Mouse (Mus musculus) hindbrain, postnatal 0 days (tissue): ENCODE results near the gene Slc35g3. TPM values are rescaled to one million over a fixed set of nuclear protein-coding genes. Genes with fewer than 3 reads are reported as not detected.

Experiments used
- ATAC-seq: fragments of 200-750 bp; cut with Nextera tagmentation; 2 replicates; pipeline ENCODE4 v1.8.0; 2017; ENCODE audit warnings: mild to moderate bottlenecking, moderate TSS enrichment, moderate library complexity
- DNase-seq: peaks from one replicate; pipeline ENCODE4 v3.0.0-alpha.2; 2015; ENCODE audit warnings: low spot score
- H3K27ac ChIP-seq: fragments of 300-500 bp; sonication (generic); 2 replicates; pipeline ENCODE4 v1.5.1; 2014; ENCODE audit warnings: mild to moderate bottlenecking
- H3K27me3 ChIP-seq: fragments of 300-500 bp; sonication (generic); 2 replicates; pipeline ENCODE4 v1.6.1; 2014; ENCODE audit warnings: low read length, mixed read lengths; ENCODE audit not compliant: insufficient read depth
- H3K36me3 ChIP-seq: fragments of 300-500 bp; sonication (generic); 2 replicates; pipeline ENCODE4 v1.6.1; 2014; ENCODE audit warnings: low read length, mixed read lengths; ENCODE audit not compliant: insufficient read depth
- H3K4me1 ChIP-seq: fragments of 300-500 bp; sonication (generic); 2 replicates; pipeline ENCODE4 v1.6.1; 2014; ENCODE audit warnings: antibody characterized with exemption, low read length, mixed read lengths; ENCODE audit not compliant: insufficient read depth
- H3K4me2 ChIP-seq: fragments of 300-500 bp; sonication (generic); 2 replicates; pipeline ENCODE4 v1.6.1; 2014; ENCODE audit warnings: low read depth, mild to moderate bottlenecking, low read length, moderate library complexity, mixed read lengths
- H3K4me3 ChIP-seq: fragments of 300-500 bp; sonication (generic); 2 replicates; pipeline ENCODE4 v1.5.1; 2014; ENCODE audit warnings: low read length
- H3K9ac ChIP-seq: fragments of 300-500 bp; sonication (generic); replicated peaks from 2 replicates; pipeline ENCODE4 v1.6.1; 2014; ENCODE audit warnings: mild to moderate bottlenecking, low read length, moderate library complexity, mixed read lengths
- H3K9me3 ChIP-seq: fragments of 300-500 bp; sonication (generic); 2 replicates; pipeline ENCODE4 v1.6.1; 2016; ENCODE audit warnings: low read length, mixed read lengths
- CTCF ChIP-seq: IDR thresholded peaks from 2 replicates; pipeline ENCODE4 v1.5.1; 2016; ENCODE audit warnings: antibody characterized with exemption, control low read depth, low read depth
- WGBS: fragments of 180-500 bp; shearing (Covaris S2); extraction: QIAGEN DNeasy Blood & Tissue Kit; methylation state at CpG from one replicate; pipeline ENCODE4 v1.1.7; 2014; 5-methylcytosine and 5-hydroxymethylcytosine counted together
- polyA plus RNA-seq: library from polyadenylated mRNA; unstranded; fragments of >200 nt; fragmentation: Nextera tagmentation; extraction: Ambion mirVana; gene quantifications from 2 replicates; pipeline ENCODE4 v1.2.1, GENCODE M21; 2015
- total RNA-seq: library from RNA; depleted of rRNA; stranded (reverse); fragments of >200 nt; gene quantifications from 2 replicates; pipeline ENCODE4 v1.2.3, GENCODE M21; 2014; rRNA removed

The Slc35g3 gene
- 0.72 TPM in 1 of 2 replicates, not detected in the other for total RNA-seq
- polyA plus RNA-seq, result 0.11 and 0.15 TPM in 2 replicates

GRCm38 (mm10) chr11:69761868-69762267, at the start of gene Slc35g3:
Gene Slc35g3 (minus strand): TSS chr11:69761968.
- H3K9ac ChIP-seq, result no peak within 1 kb of the TSS
- WGBS, result 69% methylated on average over 1 of the region's 1 CpGs
- H3K9me3 ChIP-seq, result no peaks in the 10 kb centered on the region
- no peak for TF ChIP-seq CTCF
- no peak within 1 kb of the TSS for H3K4me3 ChIP-seq
- DNase-seq, result no peak
- H3K27ac ChIP-seq, result peak within 1 kb of the TSS; percentile 99
- no peak within 1 kb of the TSS for H3K4me2 ChIP-seq
- no peaks in the 10 kb centered on the region for H3K36me3 ChIP-seq
- no peaks in the 10 kb centered on the region for H3K27me3 ChIP-seq
- no peak for ATAC-seq
- H3K4me1 ChIP-seq, result peaks cover 20% of the 10 kb centered on the region

GRCm38 (mm10) chr11:69810280-69810679, 48.5 kb upstream of the Slc35g3 start:
- ATAC-seq (no peak), DNase-seq (no peak)
- H3K27me3 ChIP-seq, result peaks cover 10% of the 10 kb centered on the region; the same call in 1 of the 2 replicates
- no peak overlapping the region for H3K9ac ChIP-seq
- no peak overlapping the region for H3K4me2 ChIP-seq
- TF ChIP-seq CTCF, result no peak
- H3K36me3 ChIP-seq, result no peaks in the 10 kb centered on the region
- H3K27ac ChIP-seq, result no peak overlapping the region
- no peaks in the 10 kb centered on the region for H3K9me3 ChIP-seq
- no peak overlapping the region for H3K4me3 ChIP-seq
- H3K4me1 ChIP-seq, result no peaks in the 10 kb centered on the region

GRCm38 (mm10) chr11:69807641-69808040, 45.9 kb upstream of the Slc35g3 start:
- WGBS, result 82% methylated on average over 2 of the region's 2 CpGs
- Histone ChIP-seq H3K36me3 (no peaks in the 10 kb centered on the region), H3K4me2 (no peak overlapping the region), H3K4me1 (peaks cover 15% of the 10 kb centered on the region), H3K27ac (no peak overlapping the region), H3K9me3 (no peaks in the 10 kb centered on the region), H3K4me3 (no peak overlapping the region), H3K9ac (no peak overlapping the region), H3K27me3 (peaks cover 20% of the 10 kb centered on the region)
- DNase-seq, result no peak
- ATAC-seq, result no peak
- TF ChIP-seq CTCF, result no peak

- DNase-seq (no peak), ATAC-seq (no peak)
- H3K4me3 ChIP-seq, result no peak overlapping the region
- H3K27me3 ChIP-seq, result peaks cover 20% of the 10 kb centered on the region
- H3K27ac ChIP-seq, result no peak overlapping the region
- 76% methylated on average over 4 of the region's 4 CpGs for WGBS
- no peak overlapping the region for H3K4me2 ChIP-seq
- peak; percentile 38 for TF ChIP-seq CTCF
- H3K4me1 ChIP-seq, result peaks cover 18% of the 10 kb centered on the region
- H3K9me3 ChIP-seq, result no peaks in the 10 kb centered on the region
- no peak overlapping the region for H3K9ac ChIP-seq
- H3K36me3 ChIP-seq, result no peaks in the 10 kb centered on the region
Measured at GRCm38 (mm10) chr11:69806378-69806777, 44.6 kb upstream of the Slc35g3 start.

GRCm38 (mm10) chr11:69804972-69805909, 43.5 kb upstream of the Slc35g3 start, which contains the start of gene Tmem102:
Gene Tmem102 (minus strand): TSS chr11:69805624.
- no peak for DNase-seq
- ATAC-seq, result no peak
- TF ChIP-seq CTCF, result no peak
- WGBS, result 9% methylated on average over 29 of the region's 29 CpGs
- Histone ChIP-seq H3K4me3 (0 out of 2 replicates have a peak within 1 kb of the TSS, but pooled peaks have one; percentile 2), H3K36me3 (no peaks in the 10 kb centered on the region), H3K9ac (peak within 1 kb of the TSS; percentile 9; the same call in 1 of the 2 replicates), H3K4me1 (peaks cover 20% of the 10 kb centered on the region), H3K9me3 (no peaks in the 10 kb centered on the region), H3K27ac (no peak within 1 kb of the TSS), H3K27me3 (peaks cover 20% of the 10 kb centered on the region), H3K4me2 (peak within 1 kb of the TSS; percentile 95)

- no peak for DNase-seq
- H3K27me3 ChIP-seq, result peaks cover 20% of the 10 kb centered on the region
- no peaks in the 10 kb centered on the region for H3K9me3 ChIP-seq
- 8% methylated on average over 12 of the region's 12 CpGs for WGBS
- peak overlapping the region; percentile 95 for H3K4me2 ChIP-seq
- no peaks in the 10 kb centered on the region for H3K36me3 ChIP-seq
- H3K4me1 ChIP-seq, result peaks cover 25% of the 10 kb centered on the region
- H3K9ac ChIP-seq, result peak overlapping the region; percentile 9; the same call in 1 of the 2 replicates
- 0 out of 2 replicates have a peak overlapping the region, but pooled peaks have one; percentile 2 for H3K4me3 ChIP-seq
- H3K27ac ChIP-seq, result no peak overlapping the region
- ATAC-seq, result no peak
- TF ChIP-seq CTCF, result no peak
Measured at GRCm38 (mm10) chr11:69804652-69804940, 42.8 kb upstream of the Slc35g3 start.
